ENCODE assay signal across 27 mouse cellular contexts in genomic region chr13:94066626-94067275, GRCm38 (mm10). TPM values are rescaled to one million over a fixed set of nuclear protein-coding genes. Genes with fewer than 3 reads are reported as not detected.
DNase-seq lines count a peak whose midpoint lies in the region; ATAC-seq and TF ChIP-seq lines count a peak whose summit lies in the region.
"Had no signal": no experiment of that assay in that cellular context is flagged by ENCODE, and none has a peak within 500 bp of the region (broad histone marks: within the 10 kb centered on the region; RNA-seq: fewer than 3 reads in every experiment).

No protein-coding gene starts in this region.

- H3K9me3 ChIP-seq in kidney, embryonic 14.5 days (ENCODE audit: control insufficient read depth, low read length), result no peaks in the 10 kb centered on the region; the same call in 1 of the 2 replicates
- H3K9me3 ChIP-seq in midbrain, embryonic 11.5 days (ENCODE audit: control insufficient read depth, low read length), result no peaks in the 10 kb centered on the region
- no peaks in the 10 kb centered on the region for H3K9me3 ChIP-seq in midbrain, embryonic 14.5 days (ENCODE audit: control insufficient read depth, low read length)
- peaks cover 10% of the 10 kb centered on the region for H3K9me3 ChIP-seq in E14TG2a.4 (ENCODE audit: low read length)
- H3K9me3 ChIP-seq: forebrain, embryonic 10.5 days; forebrain, embryonic 13.5 days; G1E; heart, embryonic 12.5 days; heart, embryonic 15.5 days; hindbrain, embryonic 12.5 days; hindbrain, embryonic 15.5 days had no signal

- peak overlapping the region; percentile 80; the same call in 1 of the 2 replicates for H3K27ac ChIP-seq in kidney, embryonic 14.5 days (ENCODE audit: low read depth, low read length)
- no peak overlapping the region for H3K27ac ChIP-seq in midbrain, embryonic 11.5 days (ENCODE audit: low read depth, low read length)
- H3K27ac ChIP-seq in midbrain, embryonic 14.5 days (replicated peaks; ENCODE audit: low read depth, low read length), result no peak overlapping the region
- H3K27ac ChIP-seq: forebrain, embryonic 10.5 days; forebrain, embryonic 13.5 days; heart, embryonic 15.5 days; hindbrain, embryonic 12.5 days; hindbrain, embryonic 15.5 days had no signal

- no peak overlapping the region for H3K4me2 ChIP-seq in kidney, embryonic 14.5 days (replicated peaks; ENCODE audit: low read depth, low read length)
- H3K4me2 ChIP-seq in midbrain, embryonic 11.5 days, result no peak overlapping the region
- no peak overlapping the region for H3K4me2 ChIP-seq in midbrain, embryonic 14.5 days (ENCODE audit: low read length)
- H3K4me2 ChIP-seq: forebrain, embryonic 13.5 days; heart, embryonic 12.5 days; heart, embryonic 15.5 days; hindbrain, embryonic 12.5 days; hindbrain, embryonic 15.5 days had no signal

- ATAC-seq in kidney, embryonic 14.5 days (ENCODE audit: low FRiP score, low TSS enrichment), result no peak
- ATAC-seq in midbrain, embryonic 11.5 days (ENCODE audit: low FRiP score), result no peak
- no peak for ATAC-seq in midbrain, embryonic 14.5 days (ENCODE audit: low FRiP score, low TSS enrichment)
- ATAC-seq: forebrain, embryonic 13.5 days; forebrain, embryonic 16.5 days; Patski had no signal

- H3K9ac ChIP-seq in kidney, embryonic 14.5 days (ENCODE audit: low read depth, low read length), result no peak overlapping the region
- no peak overlapping the region for H3K9ac ChIP-seq in midbrain, embryonic 11.5 days (ENCODE audit: low read length)
- H3K9ac ChIP-seq in midbrain, embryonic 14.5 days (replicated peaks; ENCODE audit: low read length), result no peak overlapping the region
- H3K9ac ChIP-seq: forebrain, embryonic 13.5 days; heart, embryonic 12.5 days; heart, embryonic 15.5 days; hindbrain, embryonic 12.5 days; hindbrain, embryonic 15.5 days had no signal

- 83% methylated on average over 5 of the region's 5 CpGs for WGBS in kidney, embryonic 14.5 days
- WGBS in midbrain, embryonic 11.5 days, result 84% methylated on average over 5 of the region's 5 CpGs
- WGBS in midbrain, embryonic 14.5 days, result 91% methylated on average over 5 of the region's 5 CpGs

- no peak overlapping the region for H3K4me3 ChIP-seq in kidney, embryonic 14.5 days (ENCODE audit: low read length)
- H3K4me3 ChIP-seq in midbrain, embryonic 11.5 days (ENCODE audit: low read depth, low read length), result no peak overlapping the region
- no peak overlapping the region for H3K4me3 ChIP-seq in midbrain, embryonic 14.5 days (replicated peaks; ENCODE audit: low read depth, low read length)
- H3K4me3 ChIP-seq in E14TG2a.4 (replicated peaks; ENCODE audit: low read length), result 0 out of 2 replicates have a peak overlapping the region, but pooled peaks have one; percentile 3
- H3K4me3 ChIP-seq: forebrain, embryonic 10.5 days; forebrain, embryonic 13.5 days; heart, embryonic 12.5 days; heart, embryonic 15.5 days; hindbrain, embryonic 12.5 days; hindbrain, embryonic 15.5 days had no signal

- H3K27me3 ChIP-seq in kidney, embryonic 14.5 days (ENCODE audit: control insufficient read depth, insufficient read depth, low read length), result no peaks in the 10 kb centered on the region
- H3K27me3 ChIP-seq in midbrain, embryonic 11.5 days (ENCODE audit: control insufficient read depth, insufficient read depth, low read length), result peaks cover 52% of the 10 kb centered on the region
- H3K27me3 ChIP-seq in midbrain, embryonic 14.5 days (ENCODE audit: control insufficient read depth, insufficient read depth, low read length), result 0 out of 2 replicates have a peak, but pooled peaks cover 3% of the 10 kb centered on the region
- peaks cover 22% of the 10 kb centered on the region for H3K27me3 ChIP-seq in E14TG2a.4 (ENCODE audit: insufficient read depth, low read length)
- H3K27me3 ChIP-seq: heart, embryonic 15.5 days; Patski had no signal

- H3K36me3 ChIP-seq in kidney, embryonic 14.5 days (ENCODE audit: control insufficient read depth, insufficient read depth, low read length), result peaks cover 8% of the 10 kb centered on the region
- H3K36me3 ChIP-seq in midbrain, embryonic 11.5 days (ENCODE audit: control insufficient read depth, insufficient read depth, low read length), result no peaks in the 10 kb centered on the region
- H3K36me3 ChIP-seq in midbrain, embryonic 14.5 days (ENCODE audit: control insufficient read depth, insufficient read depth, low read length), result no peaks in the 10 kb centered on the region
- no peaks in the 10 kb centered on the region for H3K36me3 ChIP-seq in E14TG2a.4 (ENCODE audit: insufficient read depth, low read length)
- H3K36me3 ChIP-seq: G1E; heart, embryonic 15.5 days; hindbrain, embryonic 12.5 days; hindbrain, embryonic 15.5 days had no signal

- peak; percentile 2 for DNase-seq in embryo, embryonic 10 days (ENCODE audit: low spot score)
- no peak for DNase-seq in embryo, embryonic 9.5 days (ENCODE audit: extremely low spot score)
- DNase-seq in kidney, postnatal 25 days, result no peak
- DNase-seq in midbrain, embryonic 11.5 days (ENCODE audit: low spot score, missing footprints), result peak; percentile 82
- no peak for DNase-seq in midbrain, embryonic 14.5 days
- no peak for DNase-seq in lung, postnatal 25 days (ENCODE audit: low spot score)
- DNase-seq: adrenal gland, adult 2 months; adrenal gland, postnatal 14 days; cerebellum, adult 11 months; cerebellum, adult 2 months; cerebellum, adult 9-11 months; cerebellum, postnatal 25 days; embryo, embryonic 11 days; gastrocnemius, postnatal 10 days; gastrocnemius, postnatal 36 days; heart, postnatal 10 days had no signal

- H3K4me1 ChIP-seq in kidney, embryonic 14.5 days (ENCODE audit: control insufficient read depth, insufficient read depth, low read length), result peaks cover 83% of the 10 kb centered on the region
- peaks cover 23% of the 10 kb centered on the region for H3K4me1 ChIP-seq in midbrain, embryonic 11.5 days (ENCODE audit: control insufficient read depth, insufficient read depth, low read length)
- H3K4me1 ChIP-seq in midbrain, embryonic 14.5 days (ENCODE audit: control insufficient read depth, insufficient read depth, low read length), result peaks cover 4% of the 10 kb centered on the region; the same call in 1 of the 2 replicates
- H3K4me1 ChIP-seq in E14TG2a.4 (replicated peaks; ENCODE audit: low read depth, low read length), result peaks cover 44% of the 10 kb centered on the region

- no peak for TF ChIP-seq CTCF in E14TG2a.4 (conservative IDR thresholded peaks at IDR 0.05; ENCODE audit: low read length)

RNA-seq across cellular contexts. Expression of gene Lhfpl2, which starts 9.2 kb away (rescaled TPM):
- 48.7 and 81.0 TPM in 2 replicates for polyA plus RNA-seq in kidney, embryonic 14.5 days (2014; fragmentation: Nextera tagmentation; extraction: Ambion mirVana)
- polyA plus RNA-seq in midbrain, embryonic 11.5 days (2014; fragmentation: Nextera tagmentation; extraction: Ambion mirVana), result 17.0 and 17.3 TPM in 2 replicates
- polyA plus RNA-seq in midbrain, embryonic 14.5 days (2014; fragmentation: Nextera tagmentation; extraction: Ambion mirVana), result 7.6 and 14.2 TPM in 2 replicates
- polyA plus RNA-seq: G1E had no signal

Comparison
In these comparisons a context has a peak if more than half of its experiments do, and no peak if none do; other contexts are left out.
1. DNase-seq: peak in embryo, embryonic 10 days (single experiment) and midbrain, embryonic 11.5 days (single experiment); none in embryo, embryonic 9.5 days (single experiment), kidney, postnatal 25 days (0 of 2), midbrain, embryonic 14.5 days (single experiment) and lung, postnatal 25 days (single experiment).